Mouse (Mus musculus) activated CD4-positive, CD25-positive, alpha-beta regulatory T cell, adult 4 months (primary cell): Measurements from ENCODE around the gene Cldn34b3. TPM values are rescaled to one million over a fixed set of nuclear protein-coding genes. Genes with fewer than 3 reads are reported as not detected.
"Not testable (repeated sequence)": the region's sequence is repeated elsewhere in the genome, so short reads cannot be mapped to it uniquely, and the experiment has no call there.

Experiments used
- ATAC-seq: one replicate; pipeline ENCODE4 v1.8.0; 2017
- polyA plus RNA-seq, 2 experiments: library from polyadenylated mRNA; unstranded; fragments of 100-300 nt; shearing (Covaris generic); gene quantifications; one replicate each; pipeline ENCODE4 v1.2.1; 2017

Cldn34b3 gene
- not detected for polyA plus RNA-seq

- ATAC-seq = not testable (repeated sequence)
These were observed at the start of gene Cldn34b3 for GRCm38 (mm10) chrX:76264004-76264403. Cldn34b3 (plus strand) TSS chrX:76264304.

Other genes with a start within 250 kb of the Cldn34b3 start
- gene Cldn34b4, start 129.0 kb downstream of the Cldn34b3 start, polyA plus RNA-seq = not detected